Mouse (Mus musculus) kidney, postnatal 10 days (tissue): ENCODE measurements at regions not wholly inside any gene's neighbourhood (a gene's known extent, or its start where the extent isn't known, plus 50 kb on each side); places are given as distances from the start of the nearest gene placed in this dataset.
A peak's percentile ranks its signal among the peaks of the same experiment; 100 is the strongest.

Source experiments
- DNase-seq: peaks from one replicate; pipeline ENCODE4 v3.0.0; 2021; ENCODE audit warnings: mixed read lengths

GRCm38 (mm10) chr2:159889701-159890100, 444.3 kb downstream of the Gm826 start:
- no peak for DNase-seq

DNA sequence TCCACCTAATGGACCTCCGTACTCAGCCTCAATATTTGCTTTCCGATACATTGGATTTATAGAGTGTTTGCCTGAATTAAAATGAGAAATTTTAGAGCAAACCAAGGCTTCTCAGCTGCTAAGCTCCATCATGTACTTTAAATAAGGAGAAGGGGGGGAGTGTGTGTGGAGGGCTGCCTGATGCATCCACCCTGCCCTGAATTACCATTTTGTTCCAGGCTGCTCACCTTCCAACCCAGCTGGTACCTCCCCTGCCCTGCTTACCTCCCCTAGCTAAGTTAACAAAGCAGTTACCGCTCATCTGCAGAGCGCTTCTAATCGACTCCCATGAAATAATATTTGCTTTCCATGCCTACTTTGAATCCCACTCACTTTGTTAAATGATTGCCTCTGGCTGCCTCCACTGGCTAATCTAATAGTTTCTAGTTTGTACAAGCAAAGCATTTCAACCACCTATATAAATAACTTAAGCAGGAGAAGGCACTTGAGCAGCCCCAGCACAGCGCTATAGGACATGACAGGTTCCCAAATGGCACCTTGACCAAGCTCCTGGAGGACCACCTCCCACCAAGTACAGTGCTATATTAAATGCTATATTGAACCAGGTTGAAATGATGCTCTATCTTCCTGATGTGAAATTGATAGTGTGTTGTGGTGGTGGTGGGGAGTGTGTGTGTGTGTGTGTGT, 449.0 kb downstream of the Gm826 start:
- DNase-seq: no peak

GRCm38 (mm10) chr2:159866981-159867380, 467.0 kb downstream of the Gm826 start:
- no peak for DNase-seq

DNA sequence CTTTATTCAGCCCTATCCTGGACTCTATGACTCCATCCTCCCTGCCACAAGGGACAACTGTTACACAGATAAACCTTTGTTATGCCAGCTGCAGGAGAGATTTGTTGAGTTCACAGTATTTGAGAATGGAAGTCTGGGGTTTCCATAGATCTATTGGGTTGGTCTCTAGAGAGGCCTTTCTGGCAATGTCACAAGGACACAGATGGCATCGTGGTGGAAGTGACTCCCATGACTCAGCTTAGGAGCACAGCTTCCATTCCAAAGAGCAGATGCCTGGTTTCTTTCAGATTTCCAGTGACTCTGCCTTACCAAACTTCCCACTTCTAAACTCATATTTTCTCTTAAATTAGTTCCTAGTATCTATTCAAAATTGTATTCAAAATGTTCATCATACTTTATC, 467.6 kb downstream of the Gm826 start:
- no peak for DNase-seq

GRCm38 (mm10) chr2:159863185-159863584, 470.8 kb downstream of the Gm826 start:
- DNase-seq: peak; percentile 45

- DNase-seq: peak; percentile 13
Measured at GRCm38 (mm10) chr2:159853891-159854665, 479.9 kb downstream of the Gm826 start.

DNA sequence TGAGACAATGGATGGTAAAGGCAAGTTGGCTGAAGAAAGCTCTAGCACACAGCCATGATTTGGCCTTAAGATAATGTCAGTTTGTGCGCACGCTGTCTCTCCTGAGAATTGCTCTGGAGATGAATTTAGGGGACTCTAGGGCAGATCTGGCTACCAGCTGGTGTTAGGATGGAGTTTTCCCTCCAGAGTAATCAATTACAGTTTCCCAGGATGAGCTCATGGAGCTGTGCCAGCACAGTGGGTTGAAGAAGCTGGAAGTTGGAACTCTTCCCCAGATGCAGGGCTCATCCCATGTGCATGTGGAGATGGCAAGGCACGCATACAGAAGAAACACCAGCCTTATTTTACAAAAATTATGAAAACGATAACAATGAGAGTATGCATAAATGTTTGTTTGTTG, 481.0 kb downstream of the Gm826 start:
- peak; percentile 21 for DNase-seq

DNA sequence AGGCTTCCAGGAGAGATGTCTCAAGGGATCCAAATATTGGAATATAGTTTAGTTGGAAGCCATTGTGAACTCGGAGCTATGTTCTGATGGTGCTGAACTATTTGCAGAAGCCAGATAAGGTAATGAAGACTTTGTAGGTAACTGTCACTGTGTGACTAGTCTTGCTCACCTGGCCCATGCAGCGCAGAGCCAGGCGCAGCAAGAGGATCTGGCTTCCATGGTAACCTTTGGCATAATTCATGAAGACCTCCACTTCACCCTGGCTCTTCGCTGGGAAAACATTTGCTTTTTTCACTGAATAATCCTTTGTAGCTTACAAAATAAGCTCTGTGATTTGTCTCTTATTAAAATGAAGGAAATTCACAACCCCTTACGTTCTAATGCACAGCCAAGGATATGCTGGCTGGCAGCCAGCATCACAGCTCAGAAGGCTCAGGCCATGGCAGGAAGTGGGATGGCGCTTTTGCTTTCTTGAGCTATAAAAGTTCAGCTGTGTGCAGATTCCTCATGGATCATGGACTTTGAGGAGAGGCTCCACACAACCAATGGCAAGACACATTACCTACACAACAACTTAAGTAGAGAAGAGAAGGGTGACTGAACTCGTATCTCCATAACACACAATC, 501.4 kb downstream of the Gm826 start:
- peak; percentile 77 for DNase-seq

DNA sequence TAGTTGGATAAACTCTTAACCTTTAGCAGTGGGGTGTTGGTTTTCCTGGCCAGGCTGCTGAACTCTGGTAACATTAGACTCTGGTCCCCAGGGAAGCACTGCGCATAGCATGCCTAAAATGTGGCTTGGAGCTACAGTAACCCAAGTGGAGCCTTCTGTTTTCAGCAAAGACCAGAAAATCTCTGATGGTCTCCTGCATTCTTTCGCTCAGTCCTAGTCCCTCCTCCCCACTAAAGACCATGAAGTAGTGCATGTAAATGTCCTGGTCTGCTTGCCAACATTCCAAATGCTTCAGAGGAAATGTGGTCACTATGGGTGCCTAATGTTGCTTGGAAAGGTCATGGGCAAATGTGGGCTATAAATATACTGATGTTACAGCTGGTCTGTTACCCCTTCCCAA, 507.5 kb downstream of the Gm826 start:
- peak; percentile 62 for DNase-seq

GRCm38 (mm10) chr2:159818556-159818955, 515.4 kb downstream of the Gm826 start:
- DNase-seq: no peak

GRCm38 (mm10) chr2:159816344-159816743, 517.6 kb downstream of the Gm826 start:
- no peak for DNase-seq
